Mouse (Mus musculus) liver, embryonic 11.5 days (tissue): ENCODE measurements around the gene Wars2. TPM values are rescaled to one million over a fixed set of nuclear protein-coding genes. Genes with fewer than 3 reads are reported as not detected.
A peak's percentile ranks its signal among the peaks of the same experiment; 100 is the strongest.

Source experiments
- ATAC-seq: fragments of 200-750 bp; cut with Nextera tagmentation; replicated peaks from 2 replicates; pipeline ENCODE4 v1.8.0; 2017; ENCODE audit warnings: moderate number of reproducible peaks, mild to moderate bottlenecking, moderate TSS enrichment, moderate library complexity; ENCODE audit not compliant: low FRiP score
- DNase-seq: peaks from one replicate; pipeline ENCODE4 v3.0.0-alpha.2; 2017; ENCODE audit warnings: low spot score
- H3K27ac ChIP-seq: fragments of 300-500 bp; sonication (generic); 2 replicates; pipeline ENCODE4 v1.5.1; 2014; ENCODE audit warnings: mild to moderate bottlenecking, low read depth, low read length, control low read depth
- H3K27me3 ChIP-seq: fragments of 300-500 bp; sonication (generic); replicated peaks from 2 replicates; pipeline ENCODE4 v1.6.1; 2014; ENCODE audit warnings: low read length, mixed read lengths; ENCODE audit not compliant: control insufficient read depth, insufficient read depth
- H3K36me3 ChIP-seq: fragments of 300-500 bp; sonication (generic); 2 replicates; pipeline ENCODE4 v1.6.1; 2014; ENCODE audit warnings: mild to moderate bottlenecking, low read length, moderate library complexity, mixed read lengths; ENCODE audit not compliant: control insufficient read depth, insufficient read depth
- H3K4me1 ChIP-seq: fragments of 300-500 bp; sonication (generic); replicated peaks from 2 replicates; pipeline ENCODE4 v1.6.1; 2014; ENCODE audit warnings: low read length, mixed read lengths; ENCODE audit not compliant: control insufficient read depth, insufficient read depth
- H3K4me2 ChIP-seq: fragments of 300-500 bp; sonication (generic); 2 replicates; pipeline ENCODE4 v1.6.1; 2014; ENCODE audit warnings: mild to moderate bottlenecking, control low read depth, moderate library complexity
- H3K4me3 ChIP-seq: fragments of 300-500 bp; sonication (generic); 2 replicates; pipeline ENCODE4 v1.5.1; 2014; ENCODE audit warnings: low read depth, low read length, control low read depth
- H3K9ac ChIP-seq: fragments of 300-500 bp; sonication (generic); 2 replicates; pipeline ENCODE4 v1.6.1; 2014; ENCODE audit warnings: low read depth, low read length, control low read depth
- H3K9me3 ChIP-seq: fragments of 300-500 bp; sonication (generic); 2 replicates; pipeline ENCODE4 v1.6.1; 2016; ENCODE audit warnings: low read length, inconsistent platforms, mixed read lengths; ENCODE audit not compliant: control insufficient read depth
- WGBS: fragments of 180-500 bp; shearing (Covaris S2); extraction: QIAGEN DNeasy Blood & Tissue Kit; methylation state at CpG from one replicate; pipeline ENCODE4 v1.1.7; 2014; 5-methylcytosine and 5-hydroxymethylcytosine counted together
- polyA plus RNA-seq: library from polyadenylated mRNA; unstranded; fragments of >200 nt; fragmentation: Nextera tagmentation; extraction: Ambion mirVana; gene quantifications from 2 replicates; pipeline ENCODE4 v1.2.1, GENCODE M21; 2014

The Wars2 gene
- 6.9 and 7.5 TPM in 2 replicates for polyA plus RNA-seq

DNA sequence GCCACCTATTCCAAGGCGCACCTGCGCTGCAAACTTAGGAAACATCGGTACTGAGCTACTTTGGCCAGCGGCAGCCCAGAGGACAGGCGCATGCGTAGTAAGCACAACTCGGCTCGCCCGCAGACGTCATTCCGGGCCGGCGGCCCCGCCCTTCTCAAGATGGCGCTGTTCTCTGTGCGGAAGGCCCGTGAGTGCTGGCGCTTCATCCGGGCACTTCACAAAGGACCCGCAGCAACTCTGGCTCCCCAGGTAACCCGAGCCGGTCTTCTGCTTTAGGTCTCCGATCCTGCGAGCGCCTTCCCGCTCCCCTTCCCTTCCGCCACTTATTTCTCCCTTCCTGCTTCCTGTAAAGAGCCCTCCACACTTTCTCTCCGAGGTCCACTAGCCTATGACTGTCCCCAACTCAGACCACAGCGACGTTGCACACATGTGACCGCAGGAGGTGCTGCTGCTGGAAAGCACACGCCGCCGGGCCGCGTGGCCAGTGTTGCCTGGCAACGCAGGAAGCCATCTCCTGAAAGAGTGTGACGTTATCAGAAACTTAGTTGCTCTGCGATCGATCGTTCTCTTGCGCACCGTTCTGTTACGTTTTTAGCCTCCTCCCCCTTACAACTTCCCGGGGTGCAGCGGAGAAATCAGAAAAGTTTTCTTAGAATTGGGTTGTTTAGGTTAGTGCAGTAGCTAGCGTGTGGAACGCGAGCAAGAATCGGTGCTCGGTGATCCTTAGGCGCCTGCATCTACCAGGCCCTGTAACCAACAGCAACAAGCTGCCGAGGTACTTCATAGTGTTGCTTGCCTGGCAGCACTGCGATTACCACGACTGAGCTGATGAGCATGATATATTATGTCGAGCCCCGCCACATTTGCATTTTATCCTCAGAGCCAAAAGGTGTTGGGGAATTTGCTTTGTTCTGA is at the start of gene Wars2:
Wars2 (plus strand) TSS at position 129 of the 915 bp plus-strand sequence.
- Histone ChIP-seq H3K27ac (peak within 1 kb of the TSS; percentile 82), H3K4me2 (peak within 1 kb of the TSS; percentile 88), H3K4me1 (no peaks in the 10 kb centered on the region; the same call in 1 of the 2 replicates), H3K9me3 (no peaks in the 10 kb centered on the region), H3K9ac (peak within 1 kb of the TSS; percentile 67), H3K27me3 (no peaks in the 10 kb centered on the region; the same call in 1 of the 2 replicates), H3K4me3 (peak within 1 kb of the TSS; percentile 66), H3K36me3 (no peaks in the 10 kb centered on the region)
- DNase-seq (peak; percentile 89), ATAC-seq (peak; percentile 99)
- WGBS, result under 1% methylated on average over 57 of the region's 57 CpGs

DNA sequence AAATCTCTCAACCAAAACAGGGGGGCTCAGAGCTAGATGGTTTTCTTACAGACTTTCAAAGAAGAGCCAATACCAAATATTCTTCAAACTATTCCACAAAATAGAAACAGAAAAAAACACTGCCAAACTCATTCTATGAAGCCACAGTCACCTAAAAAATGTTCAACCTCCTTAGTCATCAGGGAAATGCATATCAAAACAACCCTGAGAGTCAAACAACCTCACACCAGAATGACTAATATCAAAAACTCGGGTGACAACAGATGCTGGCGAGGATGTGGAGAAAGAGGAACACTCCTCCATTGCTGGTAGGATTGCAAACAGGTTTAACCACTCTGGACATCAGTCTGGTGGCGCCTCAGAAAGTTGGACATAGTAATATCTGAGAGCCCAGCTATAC is 44.1 kb upstream of the Wars2 start:
- 71% methylated on average over 3 of the region's 3 CpGs for WGBS
- H3K36me3 ChIP-seq, result no peaks in the 10 kb centered on the region

DNA sequence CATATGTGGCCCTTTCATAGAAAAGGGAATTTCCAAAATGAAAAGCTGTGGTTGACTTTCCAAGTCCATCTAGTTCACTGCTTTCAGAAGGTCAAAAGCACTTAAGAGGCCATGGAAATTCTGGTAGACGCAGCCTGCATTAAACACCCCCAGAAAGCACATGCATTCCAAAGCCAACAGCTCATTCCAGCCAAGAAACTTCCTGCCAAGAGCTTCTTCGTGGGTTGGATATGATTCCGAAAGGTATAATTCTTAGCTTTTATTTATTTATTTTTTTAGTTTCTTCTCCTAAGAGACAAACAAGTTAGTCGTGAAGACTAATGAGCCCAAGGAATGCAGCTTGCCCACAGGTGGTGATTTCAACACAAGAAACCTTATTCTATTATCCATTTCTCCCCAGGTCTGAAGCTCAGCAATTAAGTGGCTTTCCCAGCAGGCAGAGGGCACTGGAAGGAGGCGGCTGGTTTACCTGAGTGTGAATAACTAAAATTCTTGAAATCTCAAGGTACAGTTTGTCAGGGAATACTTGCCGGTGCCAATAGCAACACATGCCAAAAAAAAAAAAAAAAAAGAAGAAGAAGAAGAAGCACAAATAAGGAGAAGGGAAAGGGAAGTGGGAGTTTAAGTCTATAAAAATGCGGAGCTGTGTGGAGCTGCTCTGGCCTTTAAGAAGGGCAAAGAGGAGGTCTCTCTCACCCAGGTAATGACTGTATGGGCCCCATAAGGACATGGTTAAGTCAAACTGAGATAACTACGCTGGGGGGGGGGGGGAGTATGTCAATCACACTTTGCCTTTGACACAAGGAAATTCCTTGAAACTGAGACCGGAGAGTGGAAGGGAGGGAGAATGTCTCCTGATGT is 30.3 kb upstream of the Wars2 start:
- no peak overlapping the region for H3K4me3 ChIP-seq
- H3K9ac ChIP-seq, result no peak overlapping the region
- 67% methylated on average over 9 of the region's 9 CpGs for WGBS
- H3K27me3 ChIP-seq, result no peaks in the 10 kb centered on the region
- no peaks in the 10 kb centered on the region for H3K9me3 ChIP-seq
- no peak for ATAC-seq
- DNase-seq, result no peak
- no peak overlapping the region for H3K4me2 ChIP-seq
- H3K27ac ChIP-seq, result no peak overlapping the region
- H3K4me1 ChIP-seq, result no peaks in the 10 kb centered on the region
- H3K36me3 ChIP-seq, result no peaks in the 10 kb centered on the region

More for the DNA sequence above, 44.1 kb upstream of the Wars2 start:
- Histone ChIP-seq H3K9ac (no peak overlapping the region), H3K4me3 (no peak overlapping the region), H3K4me1 (no peaks in the 10 kb centered on the region), H3K9me3 (no peaks in the 10 kb centered on the region), H3K27me3 (no peaks in the 10 kb centered on the region), H3K27ac (no peak overlapping the region), H3K4me2 (no peak overlapping the region)
- ATAC-seq, result no peak
- DNase-seq, result no peak

DNA sequence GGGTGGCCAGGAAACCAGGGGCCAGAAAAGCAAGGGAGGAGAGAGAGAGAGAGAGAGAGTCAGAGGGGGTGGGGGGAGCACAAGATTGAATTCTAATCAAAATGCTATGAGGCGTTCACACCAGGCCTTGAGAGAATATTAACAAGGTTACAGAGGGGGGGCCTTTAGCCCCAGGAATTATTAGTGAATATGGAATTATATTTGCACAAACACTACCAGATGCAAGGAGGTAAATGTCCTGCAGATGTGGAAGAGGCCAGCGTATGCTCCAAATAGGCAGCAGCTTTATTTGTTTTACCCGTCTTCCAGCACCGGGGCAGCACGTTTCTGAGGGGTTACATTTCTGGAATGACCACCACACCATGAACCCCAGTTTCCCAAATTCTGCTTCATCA is 29.7 kb upstream of the Wars2 start:
- no peak overlapping the region for H3K9ac ChIP-seq
- no peak overlapping the region for H3K4me3 ChIP-seq
- no peaks in the 10 kb centered on the region for H3K36me3 ChIP-seq
- no peaks in the 10 kb centered on the region for H3K4me1 ChIP-seq
- ATAC-seq, result no peak
- WGBS, result 83% methylated on average over 5 of the region's 5 CpGs
- H3K27me3 ChIP-seq, result no peaks in the 10 kb centered on the region
- no peaks in the 10 kb centered on the region for H3K9me3 ChIP-seq
- H3K27ac ChIP-seq, result no peak overlapping the region
- no peak for DNase-seq
- H3K4me2 ChIP-seq, result no peak overlapping the region

DNA sequence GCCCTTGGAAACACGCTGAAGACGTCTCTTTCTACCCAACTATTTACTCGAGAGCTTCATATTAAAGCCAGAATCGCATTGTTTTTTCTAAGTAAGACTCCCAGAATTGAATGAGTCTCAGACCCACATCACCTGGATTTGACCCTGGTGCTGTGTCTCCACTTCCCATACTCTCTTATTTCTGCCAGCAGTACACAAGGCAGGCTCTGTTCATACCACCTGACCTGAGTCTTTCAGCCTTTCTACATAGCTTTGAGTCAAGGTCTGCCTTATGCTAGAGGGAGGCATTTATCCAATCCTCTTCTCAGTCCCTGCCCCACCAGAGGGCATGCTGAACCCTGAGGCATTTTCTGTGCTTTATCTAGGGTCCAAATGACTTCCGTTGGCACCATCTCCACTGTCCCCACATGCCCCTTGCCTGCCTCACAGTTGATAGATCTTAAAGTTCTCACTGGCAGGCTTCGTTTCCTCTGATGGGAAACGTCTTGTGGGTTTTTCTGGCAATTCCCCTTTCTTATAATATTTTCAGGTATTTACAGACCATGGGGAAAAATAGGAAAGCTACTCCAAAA is 27.5 kb upstream of the Wars2 start:
- Histone ChIP-seq H3K4me2 (no peak overlapping the region), H3K9me3 (no peaks in the 10 kb centered on the region), H3K27ac (no peak overlapping the region), H3K4me1 (no peaks in the 10 kb centered on the region), H3K27me3 (no peaks in the 10 kb centered on the region), H3K4me3 (no peak overlapping the region), H3K36me3 (no peaks in the 10 kb centered on the region), H3K9ac (no peak overlapping the region)
- DNase-seq, result no peak
- WGBS, result 77% methylated on average over 7 of the region's 7 CpGs
- no peak for ATAC-seq

DNA sequence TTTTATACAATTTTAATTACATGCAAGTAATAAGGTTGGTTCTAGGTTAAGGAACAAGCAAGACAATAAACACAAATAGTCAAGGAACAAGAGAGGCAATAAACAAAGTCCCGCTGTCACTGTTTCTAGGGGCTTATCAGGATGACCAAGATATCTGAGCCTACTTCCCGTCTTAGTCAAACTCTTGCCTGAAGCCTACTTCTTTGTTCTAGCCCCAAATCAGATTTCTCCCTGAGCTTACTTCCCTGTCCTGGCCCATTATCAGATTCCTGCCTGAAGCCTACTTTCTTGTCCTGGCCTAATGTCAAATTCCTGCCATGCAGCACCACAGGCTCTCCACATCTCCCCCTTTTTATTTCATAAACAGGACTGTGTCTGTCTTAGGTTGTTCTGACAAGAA is 19.9 kb upstream of the Wars2 start:
- no peak for DNase-seq

DNA sequence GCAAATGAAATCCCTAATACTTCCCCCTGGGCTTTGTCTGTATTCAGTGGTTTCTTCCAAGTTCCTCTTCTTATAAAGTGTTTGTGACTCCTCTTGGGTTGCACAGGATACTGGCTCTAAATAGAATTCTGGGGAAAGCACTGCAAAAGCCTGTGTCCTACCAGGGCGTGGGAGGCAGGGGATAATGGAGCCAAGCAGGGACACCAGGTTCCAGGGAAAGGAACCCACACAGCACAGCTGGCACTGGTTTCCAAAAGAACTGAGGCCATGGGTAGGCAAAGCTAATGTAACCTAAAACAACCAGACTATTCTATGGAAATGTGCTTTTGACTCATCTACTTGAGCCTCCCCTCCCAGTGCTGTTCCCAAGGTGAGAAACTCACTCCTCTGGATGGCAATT is 10.3 kb upstream of the Wars2 start:
- no peak for ATAC-seq
- WGBS, result 79% methylated on average over 1 of the region's 1 CpGs
- Histone ChIP-seq H3K9ac (no peak overlapping the region), H3K4me1 (no peaks in the 10 kb centered on the region), H3K4me2 (no peak overlapping the region), H3K4me3 (no peak overlapping the region), H3K27ac (no peak overlapping the region), H3K9me3 (no peaks in the 10 kb centered on the region), H3K36me3 (no peaks in the 10 kb centered on the region), H3K27me3 (no peaks in the 10 kb centered on the region)
- no peak for DNase-seq

More for the DNA sequence above, 19.9 kb upstream of the Wars2 start:
- H3K4me2 ChIP-seq, result no peak overlapping the region
- 25% methylated on average over 2 of the region's 2 CpGs for WGBS
- H3K36me3 ChIP-seq, result no peaks in the 10 kb centered on the region
- no peaks in the 10 kb centered on the region for H3K9me3 ChIP-seq
- no peak overlapping the region for H3K4me3 ChIP-seq
- no peaks in the 10 kb centered on the region for H3K4me1 ChIP-seq
- no peak overlapping the region for H3K9ac ChIP-seq
- no peak overlapping the region for H3K27ac ChIP-seq
- H3K27me3 ChIP-seq, result no peaks in the 10 kb centered on the region
- no peak for ATAC-seq

DNA sequence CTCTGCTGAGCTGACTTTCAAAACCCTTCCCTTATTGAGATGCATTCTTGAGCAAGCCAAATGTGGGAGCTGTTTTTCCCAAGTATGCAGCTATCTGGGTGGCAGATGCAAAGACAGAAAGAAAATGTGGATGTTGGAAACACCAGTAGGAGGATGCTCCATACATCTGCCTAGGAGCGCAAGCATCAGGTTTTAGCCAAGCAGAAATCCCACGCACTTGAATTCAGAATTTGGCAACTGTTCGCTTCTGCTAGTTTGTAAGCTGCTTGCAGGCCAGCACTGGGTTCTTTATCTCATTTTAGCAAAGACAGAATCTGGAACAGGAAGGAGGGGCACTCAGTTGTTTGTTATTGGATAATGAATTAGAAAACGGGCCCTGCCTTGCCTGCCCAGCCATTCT is 8.9 kb upstream of the Wars2 start:
- H3K27me3 ChIP-seq, result no peaks in the 10 kb centered on the region
- H3K4me2 ChIP-seq, result no peak overlapping the region
- no peak for ATAC-seq
- H3K9me3 ChIP-seq, result no peaks in the 10 kb centered on the region
- no peak overlapping the region for H3K9ac ChIP-seq
- no peak overlapping the region for H3K27ac ChIP-seq
- no peak overlapping the region for H3K4me3 ChIP-seq
- H3K4me1 ChIP-seq, result no peaks in the 10 kb centered on the region
- no peaks in the 10 kb centered on the region for H3K36me3 ChIP-seq
- 71% methylated on average over 4 of the region's 4 CpGs for WGBS
- no peak for DNase-seq
